Mouse (Mus musculus): Measurements from ENCODE around the gene C1qc. TPM values are rescaled to one million over a fixed set of nuclear protein-coding genes. Genes with fewer than 3 reads are reported as not detected.

C1qc gene
- polyA plus RNA-seq, 1 experiment from 2014 or later: 14.5 TPM

DNA sequence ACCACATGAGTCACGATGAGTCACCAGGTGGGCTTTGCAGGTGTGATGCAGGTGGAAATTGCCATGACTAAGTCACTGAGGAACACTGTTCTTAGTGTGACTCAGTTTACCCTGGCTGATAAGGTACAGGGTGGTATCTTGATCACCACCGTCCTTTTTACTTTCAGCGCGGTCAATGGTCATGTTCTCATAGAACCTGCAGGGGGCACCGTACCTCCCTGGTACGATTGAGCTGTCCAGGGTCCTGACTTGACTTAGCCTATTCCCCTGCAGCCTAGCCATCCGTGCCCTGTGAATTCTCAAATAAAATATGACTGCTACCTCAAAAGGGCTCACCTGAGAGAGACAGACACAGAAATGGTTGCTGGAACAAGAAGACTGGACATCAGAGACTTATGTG lies 14.2 kb upstream of the C1qc start:
- DNase-seq (ENCODE audit: low spot score) (peak; percentile 90), ATAC-seq (replicated peaks; ENCODE audit: insufficient number of reproducible peaks, low FRiP score, low TSS enrichment, low read depth) (no peak)
- 15% methylated on average over 7 of the region's 7 CpGs for WGBS
- Histone ChIP-seq H3K9ac (replicated peaks; ENCODE audit: low read length) (no peak overlapping the region), H3K36me3 (replicated peaks; ENCODE audit: control insufficient read depth, insufficient read depth, low read depth, low read length) (no peaks in the 10 kb centered on the region), H3K27ac (replicated peaks; ENCODE audit: low read depth, low read length) (no peak overlapping the region), H3K4me2 (ENCODE audit: low read depth, low read length) (no peak overlapping the region), H3K4me1 (ENCODE audit: control insufficient read depth, insufficient read depth, low read length) (no peaks in the 10 kb centered on the region), H3K27me3 (ENCODE audit: control insufficient read depth, insufficient read depth, low read length) (peaks cover 28% of the 10 kb centered on the region), H3K9me3 (replicated peaks; ENCODE audit: control insufficient read depth, low read length) (no peaks in the 10 kb centered on the region), H3K4me3 (ENCODE audit: low read depth, low read length) (no peak overlapping the region)

DNA sequence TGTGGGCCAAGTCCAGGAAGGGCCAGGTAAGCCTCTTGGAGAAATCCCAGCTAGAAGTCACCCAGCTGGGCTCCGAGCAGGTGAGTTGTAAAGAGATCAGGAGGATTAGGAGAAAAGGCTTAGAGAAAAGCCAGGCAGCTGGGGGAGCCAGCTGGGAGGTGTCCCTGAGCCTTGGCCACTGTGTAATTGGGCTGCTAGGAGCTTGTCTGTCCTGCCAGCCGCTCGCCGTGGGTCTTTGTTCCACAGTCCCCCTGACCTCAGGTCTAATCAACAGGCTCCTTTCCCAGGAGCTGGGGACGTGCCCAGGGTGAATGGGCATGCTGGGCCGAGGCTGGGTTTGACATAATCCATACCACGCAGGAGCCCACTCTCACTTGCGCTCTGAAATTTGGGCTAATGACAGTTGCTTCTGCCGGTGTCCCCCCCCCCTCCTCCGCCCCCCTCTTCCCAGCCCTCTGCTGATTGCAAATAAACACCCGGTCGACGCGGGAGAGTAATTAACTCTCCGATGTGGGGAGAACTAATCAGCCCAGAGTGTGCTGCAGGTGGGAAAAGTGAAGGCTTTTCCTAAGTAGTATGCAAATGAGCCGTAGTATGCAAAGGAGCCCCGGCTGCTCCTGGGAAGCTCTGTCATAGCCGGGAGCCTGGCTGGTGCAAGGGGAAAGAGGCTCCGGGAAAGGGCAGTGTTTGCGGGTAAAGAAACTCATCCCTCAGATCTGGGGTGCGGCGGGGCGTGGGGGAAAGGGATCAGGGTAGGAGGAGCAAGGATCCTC lies 12.1 kb upstream of the C1qc start:
- Histone ChIP-seq H3K36me3 (replicated peaks; ENCODE audit: control insufficient read depth, insufficient read depth, low read depth, low read length) (no peaks in the 10 kb centered on the region), H3K27ac (replicated peaks; ENCODE audit: low read depth, low read length) (no peak overlapping the region), H3K4me1 (ENCODE audit: control insufficient read depth, insufficient read depth, low read length) (no peaks in the 10 kb centered on the region), H3K9me3 (replicated peaks; ENCODE audit: control insufficient read depth, low read length) (no peaks in the 10 kb centered on the region), H3K27me3 (ENCODE audit: control insufficient read depth, insufficient read depth, low read length) (peaks cover 25% of the 10 kb centered on the region), H3K9ac (replicated peaks; ENCODE audit: low read length) (no peak overlapping the region), H3K4me2 (ENCODE audit: low read depth, low read length) (no peak overlapping the region), H3K4me3 (ENCODE audit: low read depth, low read length) (no peak overlapping the region)
- DNase-seq (ENCODE audit: low spot score) (no peak), ATAC-seq (replicated peaks; ENCODE audit: insufficient number of reproducible peaks, low FRiP score, low TSS enrichment, low read depth) (no peak)
- under 1% methylated on average over 23 of the region's 23 CpGs for WGBS

DNA sequence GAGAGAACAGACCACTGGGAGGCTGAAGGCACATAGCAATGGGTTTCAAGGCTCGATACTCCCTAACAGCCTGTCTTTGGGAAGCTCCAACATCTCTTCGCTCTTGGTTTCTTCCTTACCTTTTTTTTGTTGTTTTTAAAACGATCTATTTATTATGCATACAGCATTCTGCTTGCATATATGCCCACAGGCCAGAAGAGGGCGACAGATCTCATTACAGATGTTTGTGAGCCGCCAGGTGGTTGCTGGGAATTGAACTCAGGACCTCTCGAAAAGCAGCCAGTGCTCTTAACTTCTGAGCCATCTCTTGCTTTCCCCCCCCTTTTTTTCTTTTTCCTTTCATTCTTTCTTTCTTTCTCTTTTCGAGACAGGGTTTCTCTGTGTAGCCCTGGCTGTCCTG lies 6.3 kb upstream of the C1qc start:
- 0 out of 2 replicates have a peak, but pooled peaks cover 2% of the 10 kb centered on the region for H3K4me1 ChIP-seq (ENCODE audit: control insufficient read depth, insufficient read depth, low read length)
- no peak overlapping the region for H3K4me3 ChIP-seq (ENCODE audit: low read depth, low read length)
- peaks cover 14% of the 10 kb centered on the region for H3K27me3 ChIP-seq (ENCODE audit: control insufficient read depth, insufficient read depth, low read length)
- no peak overlapping the region for H3K4me2 ChIP-seq (ENCODE audit: low read depth, low read length)
- ATAC-seq (replicated peaks; ENCODE audit: insufficient number of reproducible peaks, low FRiP score, low TSS enrichment, low read depth) (no peak), DNase-seq (ENCODE audit: low spot score) (peak; percentile 15)
- H3K9ac ChIP-seq (replicated peaks; ENCODE audit: low read length): no peak overlapping the region
- 61% methylated on average over 7 of the region's 7 CpGs for WGBS
- H3K27ac ChIP-seq (replicated peaks; ENCODE audit: low read depth, low read length): no peak overlapping the region
- no peaks in the 10 kb centered on the region for H3K9me3 ChIP-seq (replicated peaks; ENCODE audit: control insufficient read depth, low read length)
- H3K36me3 ChIP-seq (replicated peaks; ENCODE audit: control insufficient read depth, insufficient read depth, low read depth, low read length): no peaks in the 10 kb centered on the region

DNA sequence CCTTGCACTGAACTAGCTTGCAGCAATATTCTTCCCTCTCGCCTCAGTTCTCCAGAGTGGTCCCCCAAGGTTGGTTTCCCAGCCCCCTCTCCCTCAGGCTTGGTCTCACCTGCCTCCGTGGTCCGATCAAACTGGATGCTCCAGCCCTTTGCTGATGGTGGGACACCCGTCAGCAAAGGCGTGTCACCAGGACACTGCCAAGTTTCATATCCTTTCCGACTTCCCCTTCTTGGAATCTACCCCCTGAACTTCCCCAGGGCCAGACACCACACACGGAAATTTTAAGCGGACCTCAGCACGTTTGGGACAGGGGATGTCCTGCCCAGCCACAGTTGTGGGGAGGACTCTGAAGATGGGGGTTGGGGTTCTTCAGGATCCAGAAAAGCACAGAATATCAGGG lies 5.8 kb upstream of the C1qc start, which contains the start of gene C1qa:
Gene C1qa, minus strand, starts transcription at position 167 of the 400 bp plus-strand sequence.
- no peak within 1 kb of the TSS for H3K4me2 ChIP-seq (ENCODE audit: low read depth, low read length)
- ATAC-seq (replicated peaks; ENCODE audit: insufficient number of reproducible peaks, low FRiP score, low TSS enrichment, low read depth): no peak
- no peaks in the 10 kb centered on the region for H3K9me3 ChIP-seq (replicated peaks; ENCODE audit: control insufficient read depth, low read length)
- H3K9ac ChIP-seq (replicated peaks; ENCODE audit: low read length): no peak within 1 kb of the TSS
- H3K27ac ChIP-seq (replicated peaks; ENCODE audit: low read depth, low read length): no peak within 1 kb of the TSS
- peaks cover 13% of the 10 kb centered on the region for H3K27me3 ChIP-seq (ENCODE audit: control insufficient read depth, insufficient read depth, low read length)
- 80% methylated on average over 9 of the region's 9 CpGs for WGBS
- H3K4me1 ChIP-seq (ENCODE audit: control insufficient read depth, insufficient read depth, low read length): 0 out of 2 replicates have a peak, but pooled peaks cover 2% of the 10 kb centered on the region
- H3K36me3 ChIP-seq (replicated peaks; ENCODE audit: control insufficient read depth, insufficient read depth, low read depth, low read length): no peaks in the 10 kb centered on the region
- H3K4me3 ChIP-seq (ENCODE audit: low read depth, low read length): no peak within 1 kb of the TSS
- DNase-seq (ENCODE audit: low spot score): no peak

DNA sequence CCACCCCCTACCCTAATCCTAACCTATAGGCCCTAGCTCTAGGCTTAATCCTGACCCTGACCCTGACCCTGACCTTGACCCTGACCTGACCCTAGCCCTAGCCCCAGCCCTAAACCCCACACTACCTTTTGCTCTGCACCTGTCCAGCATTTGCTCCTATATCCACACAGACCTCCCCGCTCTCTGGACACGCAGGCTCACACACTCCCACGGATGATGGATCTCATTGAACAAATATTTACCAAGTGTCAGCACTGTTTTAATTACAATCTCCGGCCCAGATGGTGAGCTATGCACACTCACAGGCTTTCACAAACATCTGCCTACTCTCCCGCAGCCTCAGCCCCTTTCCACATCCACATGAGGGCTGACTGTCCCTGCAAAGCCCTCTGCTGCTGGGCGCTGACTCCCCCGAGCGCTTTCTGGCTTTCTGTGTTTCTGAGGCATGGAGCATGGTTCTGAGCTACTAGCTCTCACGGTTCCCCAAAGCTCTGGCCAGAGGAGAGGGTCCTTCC lies 5.3 kb upstream of the C1qc start:
- ATAC-seq (replicated peaks; ENCODE audit: insufficient number of reproducible peaks, low FRiP score, low TSS enrichment, low read depth) (no peak), DNase-seq (ENCODE audit: low spot score) (no peak)
- Histone ChIP-seq H3K4me3 (ENCODE audit: low read depth, low read length) (no peak overlapping the region), H3K27me3 (ENCODE audit: control insufficient read depth, insufficient read depth, low read length) (peaks cover 12% of the 10 kb centered on the region), H3K9ac (replicated peaks; ENCODE audit: low read length) (no peak overlapping the region), H3K9me3 (replicated peaks; ENCODE audit: control insufficient read depth, low read length) (no peaks in the 10 kb centered on the region), H3K4me1 (ENCODE audit: control insufficient read depth, insufficient read depth, low read length) (0 out of 2 replicates have a peak, but pooled peaks cover 2% of the 10 kb centered on the region), H3K4me2 (ENCODE audit: low read depth, low read length) (no peak overlapping the region), H3K36me3 (replicated peaks; ENCODE audit: control insufficient read depth, insufficient read depth, low read depth, low read length) (no peaks in the 10 kb centered on the region), H3K27ac (replicated peaks; ENCODE audit: low read depth, low read length) (no peak overlapping the region)
- 67% methylated on average over 9 of the region's 9 CpGs for WGBS

DNA sequence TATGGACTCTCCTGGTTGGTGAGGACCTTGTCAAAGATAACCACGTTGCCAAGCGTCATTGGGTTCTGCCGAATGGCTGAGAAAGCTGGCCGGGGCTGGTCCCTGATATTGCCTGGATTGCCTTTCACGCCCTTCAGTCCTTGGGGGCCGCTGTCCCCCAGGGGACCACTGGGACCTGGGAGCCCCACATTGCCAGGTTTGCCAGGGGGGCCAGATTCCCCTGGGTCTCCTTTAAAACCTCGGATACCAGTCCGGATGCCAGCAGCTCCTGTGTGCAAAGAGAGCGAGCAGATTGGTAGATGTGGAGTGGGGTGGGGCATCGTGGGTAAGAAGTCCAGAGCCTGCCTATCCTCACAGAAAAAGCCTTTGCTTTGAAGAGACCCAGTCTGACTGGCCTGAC lies 3.6 kb upstream of the C1qc start:
- Histone ChIP-seq H3K27ac (replicated peaks; ENCODE audit: low read depth, low read length) (no peak overlapping the region), H3K4me3 (ENCODE audit: low read depth, low read length) (no peak overlapping the region), H3K4me2 (ENCODE audit: low read depth, low read length) (no peak overlapping the region), H3K9ac (replicated peaks; ENCODE audit: low read length) (no peak overlapping the region), H3K9me3 (replicated peaks; ENCODE audit: control insufficient read depth, low read length) (no peaks in the 10 kb centered on the region), H3K27me3 (ENCODE audit: control insufficient read depth, insufficient read depth, low read length) (peaks cover 12% of the 10 kb centered on the region), H3K4me1 (ENCODE audit: control insufficient read depth, insufficient read depth, low read length) (0 out of 2 replicates have a peak, but pooled peaks cover 2% of the 10 kb centered on the region), H3K36me3 (replicated peaks; ENCODE audit: control insufficient read depth, insufficient read depth, low read depth, low read length) (no peaks in the 10 kb centered on the region)
- no peak for ATAC-seq (replicated peaks; ENCODE audit: insufficient number of reproducible peaks, low FRiP score, low TSS enrichment, low read depth)
- 32% methylated on average over 10 of the region's 10 CpGs for WGBS
- no peak for DNase-seq (ENCODE audit: low spot score)

DNA sequence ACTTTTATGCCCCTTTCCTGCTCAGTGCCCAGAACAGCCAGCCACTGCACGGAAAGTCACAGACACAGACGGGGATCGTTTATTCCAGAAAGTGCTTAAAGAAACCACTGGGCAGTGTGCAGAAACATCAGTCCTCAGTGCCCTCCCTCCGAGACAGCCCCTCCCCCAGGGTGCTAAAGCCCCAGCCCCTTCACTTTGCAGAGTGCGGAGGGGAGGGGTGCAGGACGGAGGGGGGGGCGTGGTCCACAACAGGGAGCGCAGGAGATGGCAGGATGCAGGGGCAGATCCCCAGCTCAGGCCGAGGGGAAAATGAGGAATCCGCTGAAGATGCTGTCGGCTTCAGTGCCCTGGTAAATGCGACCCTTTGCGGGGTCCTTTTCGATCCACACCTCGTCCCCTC lies 3.0 kb upstream of the C1qc start:
- H3K4me2 ChIP-seq (ENCODE audit: low read depth, low read length): no peak overlapping the region
- no peak overlapping the region for H3K27ac ChIP-seq (replicated peaks; ENCODE audit: low read depth, low read length)
- 0 out of 2 replicates have a peak, but pooled peaks cover 2% of the 10 kb centered on the region for H3K4me1 ChIP-seq (ENCODE audit: control insufficient read depth, insufficient read depth, low read length)
- no peaks in the 10 kb centered on the region for H3K9me3 ChIP-seq (replicated peaks; ENCODE audit: control insufficient read depth, low read length)
- H3K4me3 ChIP-seq (ENCODE audit: low read depth, low read length): no peak overlapping the region
- H3K36me3 ChIP-seq (replicated peaks; ENCODE audit: control insufficient read depth, insufficient read depth, low read depth, low read length): no peaks in the 10 kb centered on the region
- peaks cover 12% of the 10 kb centered on the region for H3K27me3 ChIP-seq (ENCODE audit: control insufficient read depth, insufficient read depth, low read length)
- 6% methylated on average over 14 of the region's 15 CpGs for WGBS
- ATAC-seq (replicated peaks; ENCODE audit: insufficient number of reproducible peaks, low FRiP score, low TSS enrichment, low read depth) (no peak), DNase-seq (ENCODE audit: low spot score) (no peak)
- H3K9ac ChIP-seq (replicated peaks; ENCODE audit: low read length): no peak overlapping the region; the same call in 1 of the 2 replicates

DNA sequence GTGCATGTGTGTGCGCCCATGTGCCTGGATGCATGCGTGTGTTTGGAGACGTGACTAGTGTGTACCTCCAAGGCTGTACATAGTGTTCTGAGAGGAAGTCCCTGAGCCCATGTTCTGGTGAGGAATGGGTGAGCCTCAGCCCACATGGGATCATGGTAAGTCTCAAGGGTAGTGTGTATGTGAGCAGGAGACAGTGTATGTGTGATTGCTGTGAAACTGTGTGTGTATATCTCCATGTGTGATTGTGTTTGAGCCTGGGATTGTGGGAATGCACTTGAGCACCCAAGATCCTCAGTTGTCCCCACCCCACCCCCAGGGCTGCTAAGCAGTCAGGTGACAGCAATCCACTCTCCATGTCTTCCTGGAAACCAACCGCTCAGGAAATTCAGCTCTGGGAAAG lies 2.0 kb upstream of the C1qc start:
- WGBS: 77% methylated on average over 4 of the region's 4 CpGs
- no peak for DNase-seq (ENCODE audit: low spot score)
- no peak overlapping the region for H3K9ac ChIP-seq (replicated peaks; ENCODE audit: low read length)
- H3K9me3 ChIP-seq (replicated peaks; ENCODE audit: control insufficient read depth, low read length): no peaks in the 10 kb centered on the region
- H3K4me1 ChIP-seq (ENCODE audit: control insufficient read depth, insufficient read depth, low read length): 0 out of 2 replicates have a peak, but pooled peaks cover 2% of the 10 kb centered on the region
- H3K4me3 ChIP-seq (ENCODE audit: low read depth, low read length): no peak overlapping the region
- peaks cover 12% of the 10 kb centered on the region for H3K27me3 ChIP-seq (ENCODE audit: control insufficient read depth, insufficient read depth, low read length)
- no peaks in the 10 kb centered on the region for H3K36me3 ChIP-seq (replicated peaks; ENCODE audit: control insufficient read depth, insufficient read depth, low read depth, low read length)
- no peak for ATAC-seq (replicated peaks; ENCODE audit: insufficient number of reproducible peaks, low FRiP score, low TSS enrichment, low read depth)
- H3K4me2 ChIP-seq (ENCODE audit: low read depth, low read length): no peak overlapping the region
- H3K27ac ChIP-seq (replicated peaks; ENCODE audit: low read depth, low read length): no peak overlapping the region

All from embryonic facial prominence, embryonic 11.5 days (tissue).